Mouse (Mus musculus) G1E (cell line): ENCODE measurements around the gene Lama1. TPM values are rescaled to one million over a fixed set of nuclear protein-coding genes. Genes with fewer than 3 reads are reported as not detected.

Experiments used
- ATAC-seq: 2 replicates; pipeline ENCODE4 v1.8.0; 2016; ENCODE audit warnings: mild to moderate bottlenecking; ENCODE audit not compliant: insufficient number of reproducible peaks, poor library complexity, low FRiP score, severe bottlenecking; ENCODE audit errors: extremely low read depth
- DNase-seq: peaks from one replicate; pipeline ENCODE4 v3.0.0; 2012; ENCODE audit warnings: low spot score
- H3K27me3 ChIP-seq: 2 replicates; pipeline ENCODE4 v1.6.1; 2012; ENCODE audit warnings: mild to moderate bottlenecking, low read length, inconsistent platforms; ENCODE audit not compliant: insufficient read depth
- H3K36me3 ChIP-seq: replicated peaks from 2 replicates; pipeline ENCODE3; 2012; ENCODE audit warnings: mild to moderate bottlenecking, inconsistent platforms
- H3K4me1 ChIP-seq: 2 replicates; pipeline ENCODE4 v1.6.1; 2012; ENCODE audit warnings: low read depth, low read length, inconsistent platforms, mixed read lengths; ENCODE audit not compliant: insufficient read depth
- H3K4me3 ChIP-seq: 2 replicates; pipeline ENCODE4 v1.5.1; 2012; ENCODE audit warnings: low read depth, mild to moderate bottlenecking, inconsistent platforms, low read length, moderate library complexity, mixed read lengths
- H3K9me3 ChIP-seq: replicated peaks from 2 replicates; pipeline ENCODE4 v1.6.1; 2012; ENCODE audit warnings: inconsistent platforms
- CTCF ChIP-seq: IDR thresholded peaks from 2 replicates; pipeline ENCODE4 v1.5.1; 2012; ENCODE audit warnings: low read depth, low read length, inconsistent platforms, mixed read lengths
- GATA1 ChIP-seq: IDR thresholded peaks from 2 replicates; pipeline ENCODE4 v1.6.1; 2012; ENCODE audit warnings: borderline replicate concordance, low read length, inconsistent platforms, mixed read lengths
- GATA2 ChIP-seq: IDR thresholded peaks from 2 replicates; pipeline ENCODE4 v1.6.1; 2012; ENCODE audit warnings: low read depth, low read length, inconsistent platforms, borderline replicate concordance
- POLR2AphosphoS5 ChIP-seq: IDR thresholded peaks from 2 replicates; pipeline ENCODE4 v1.6.1; 2012; ENCODE audit warnings: low read depth, low read length, inconsistent platforms; ENCODE audit not compliant: insufficient replicate concordance
- TAL1 ChIP-seq: conservative IDR thresholded peaks from 2 replicates; pipeline ENCODE4 v1.6.1; 2012; ENCODE audit warnings: low read depth, low read length, inconsistent platforms, mixed read lengths
- polyA plus RNA-seq: library from polyadenylated mRNA; stranded (reverse); fragments of >175 nt; gene quantifications from 2 replicates; pipeline ENCODE4 v1.2.3, GENCODE M21; 2012
- total RNA-seq, 2 experiments: library from RNA; stranded (forward) in 1 of 2; stranded (reverse) in 1 of 2; fragments of 200-1000 nt in 1 of 2; fragments of >200 nt in 1 of 2; fragmentation: Nextera tagmentation in 1 of 2; gene quantifications; 2 replicates each; pipeline ENCODE4 v1.2.3; 2014 to 2017

Lama1 gene
- total and polyA plus RNA-seq, 3 experiments, result 0.05 TPM; not detected in 2

DNA sequence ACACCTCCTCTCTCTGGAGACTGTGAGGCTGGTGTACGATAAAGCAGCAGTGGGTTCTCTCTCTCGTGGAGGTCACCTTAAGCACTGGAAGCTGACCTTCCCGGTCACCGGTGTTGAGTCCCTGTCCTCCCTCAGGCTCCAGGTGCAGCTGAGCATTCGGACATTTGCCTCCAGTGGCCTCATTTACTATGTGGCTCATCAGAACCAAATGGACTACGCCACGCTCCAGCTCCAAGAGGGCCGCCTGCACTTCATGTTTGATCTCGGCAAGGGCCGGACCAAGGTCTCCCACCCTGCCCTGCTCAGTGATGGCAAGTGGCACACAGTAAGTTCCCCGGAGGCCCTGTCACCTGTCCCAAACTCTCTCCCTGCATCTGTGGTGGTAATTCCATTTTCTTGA lies 118.7 kb downstream of the Lama1 start:
- Histone ChIP-seq H3K9me3 (peaks cover 89% of the 10 kb centered on the region), H3K4me1 (no peaks in the 10 kb centered on the region), H3K4me3 (no peak overlapping the region), H3K27me3 (no peaks in the 10 kb centered on the region), H3K36me3 (no peaks in the 10 kb centered on the region)
- ATAC-seq (no peak), DNase-seq (no peak)
- TF ChIP-seq CTCF (no peak), GATA2 (no peak), GATA1 (no peak), POLR2AphosphoS5 (no peak), TAL1 (no peak)

DNA sequence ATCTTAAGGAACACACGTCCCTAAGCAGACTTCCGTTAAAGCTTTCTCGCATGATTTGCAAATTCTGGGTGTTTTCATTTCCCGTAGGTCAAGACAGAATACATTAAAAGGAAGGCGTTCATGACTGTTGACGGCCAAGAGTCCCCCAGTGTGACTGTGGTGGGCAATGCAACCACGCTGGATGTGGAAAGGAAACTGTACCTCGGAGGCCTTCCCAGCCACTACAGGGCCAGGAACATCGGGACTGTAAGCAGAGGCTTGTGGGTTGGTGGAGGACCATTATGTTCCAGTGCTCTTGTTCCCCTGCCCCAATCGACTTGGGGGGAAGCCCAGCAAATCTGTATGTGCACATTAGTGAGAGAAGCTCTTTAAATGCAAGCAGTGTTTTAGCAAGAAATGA lies 119.9 kb downstream of the Lama1 start:
- no peak overlapping the region for H3K4me3 ChIP-seq
- no peaks in the 10 kb centered on the region for H3K4me1 ChIP-seq
- no peak for TF ChIP-seq GATA2
- no peak for TF ChIP-seq POLR2AphosphoS5
- TF ChIP-seq CTCF, result no peak
- no peak for TF ChIP-seq GATA1
- no peak for TF ChIP-seq TAL1
- no peak for DNase-seq
- peaks cover 89% of the 10 kb centered on the region for H3K9me3 ChIP-seq
- no peak for ATAC-seq
- no peaks in the 10 kb centered on the region for H3K27me3 ChIP-seq
- H3K36me3 ChIP-seq, result no peaks in the 10 kb centered on the region

DNA sequence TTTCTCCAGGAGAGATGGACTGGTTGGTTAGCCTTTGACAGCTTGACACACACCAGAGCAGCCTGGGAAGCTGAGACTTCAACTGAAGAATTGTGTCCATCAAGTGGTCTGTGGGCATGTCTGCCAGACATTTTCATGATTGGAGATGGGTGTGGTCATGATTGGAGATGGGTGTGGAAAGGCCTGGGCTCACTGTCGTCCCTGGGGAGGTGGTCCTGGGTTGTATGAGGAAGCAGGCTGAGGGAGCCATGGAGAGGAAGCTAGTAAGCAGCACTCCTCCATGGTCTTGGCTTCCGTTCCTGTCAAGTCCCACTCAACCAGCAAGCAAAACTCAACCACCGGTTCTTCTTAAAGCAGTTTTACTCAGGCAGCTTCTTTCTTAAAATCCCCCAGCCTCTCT lies 130.4 kb downstream of the Lama1 start:
- Histone ChIP-seq H3K4me1 (no peaks in the 10 kb centered on the region), H3K9me3 (peaks cover 36% of the 10 kb centered on the region), H3K36me3 (no peaks in the 10 kb centered on the region), H3K4me3 (no peak overlapping the region), H3K27me3 (no peaks in the 10 kb centered on the region)
- ATAC-seq (no peak), DNase-seq (no peak)
- TF ChIP-seq GATA1 (no peak), TAL1 (no peak), POLR2AphosphoS5 (no peak), CTCF (no peak), GATA2 (no peak)

DNA sequence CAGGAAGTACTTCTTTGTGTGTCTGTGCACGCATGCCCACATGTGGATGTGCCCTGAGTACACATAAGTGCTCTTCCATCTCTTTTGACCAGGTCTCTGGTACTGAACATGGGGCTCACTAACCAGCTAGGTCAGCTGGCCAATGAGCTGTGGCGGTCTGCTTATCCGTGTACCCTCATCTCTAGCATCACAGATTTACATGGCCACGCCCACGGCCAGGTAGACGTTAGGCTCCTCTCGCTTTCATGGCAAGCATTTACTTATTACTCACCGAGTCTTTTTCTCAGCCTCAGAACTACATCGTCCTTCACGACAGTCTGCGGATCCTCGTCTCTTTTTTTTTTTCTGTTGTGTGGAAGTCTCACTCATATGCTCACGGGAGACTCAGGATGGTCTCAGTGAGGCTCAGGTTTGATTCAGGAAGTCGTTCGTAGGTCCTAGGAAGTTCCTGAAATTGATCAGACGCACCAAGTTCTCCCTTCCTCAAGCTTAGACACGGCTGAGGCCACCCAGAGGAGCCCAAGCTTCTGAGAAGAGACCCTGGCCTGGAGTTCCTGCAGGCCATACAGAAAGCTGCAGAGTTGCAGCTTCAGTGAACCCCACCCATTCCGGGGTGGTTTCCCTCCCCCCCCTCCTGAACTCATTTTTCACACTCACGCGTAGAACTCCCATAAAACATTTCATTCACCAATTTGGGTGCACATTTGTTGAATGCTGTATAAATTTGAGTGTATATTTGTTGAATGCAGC lies 139.3 kb downstream of the Lama1 start:
- TF ChIP-seq GATA2 (no peak), POLR2AphosphoS5 (no peak), GATA1 (no peak), TAL1 (no peak), CTCF (no peak)
- no peaks in the 10 kb centered on the region for H3K27me3 ChIP-seq
- no peaks in the 10 kb centered on the region for H3K4me1 ChIP-seq
- no peaks in the 10 kb centered on the region for H3K36me3 ChIP-seq
- no peak overlapping the region for H3K4me3 ChIP-seq
- ATAC-seq, result no peak
- H3K9me3 ChIP-seq, result peaks cover 37% of the 10 kb centered on the region
- DNase-seq, result no peak

DNA sequence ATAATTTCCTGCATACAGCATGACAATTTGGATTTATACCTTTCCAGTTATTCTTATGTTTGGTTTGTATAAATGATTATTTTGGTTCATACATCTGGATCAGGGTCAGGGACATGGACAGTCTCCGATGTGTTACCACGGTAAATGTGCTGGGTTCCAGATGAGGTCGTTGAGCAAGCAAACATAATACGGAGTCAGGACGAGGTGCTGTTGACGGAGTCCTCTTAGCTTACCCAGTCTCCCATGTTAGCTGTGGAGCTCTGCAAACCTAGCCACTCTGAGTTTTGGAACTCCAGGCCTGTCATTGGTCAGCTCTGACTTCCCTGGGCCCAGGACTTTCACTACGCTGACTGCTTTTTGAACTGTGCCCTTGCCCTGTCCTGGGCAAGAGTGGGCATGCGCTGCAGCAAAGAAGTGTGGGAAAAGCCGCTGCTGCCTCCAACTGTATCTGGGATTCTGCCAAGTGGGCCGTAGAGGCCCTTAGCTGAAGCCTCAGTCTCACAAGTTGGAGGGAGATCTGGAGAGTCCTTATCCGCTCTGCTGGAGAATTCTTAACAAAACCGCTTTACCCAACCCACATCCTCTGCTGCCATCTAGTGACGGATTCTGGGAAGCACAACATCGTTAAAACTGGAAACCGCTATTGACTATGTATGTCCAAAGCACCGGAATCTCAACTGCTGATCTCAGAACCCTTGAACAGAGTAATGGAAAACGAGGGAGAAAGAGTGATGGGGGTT lies 140.5 kb downstream of the Lama1 start:
- Histone ChIP-seq H3K4me3 (no peak overlapping the region), H3K9me3 (peaks cover 44% of the 10 kb centered on the region), H3K4me1 (no peaks in the 10 kb centered on the region), H3K27me3 (no peaks in the 10 kb centered on the region), H3K36me3 (no peaks in the 10 kb centered on the region)
- TF ChIP-seq GATA2, result no peak
- no peak for TF ChIP-seq CTCF
- no peak for TF ChIP-seq POLR2AphosphoS5
- no peak for TF ChIP-seq GATA1
- no peak for TF ChIP-seq TAL1
- no peak for DNase-seq
- no peak for ATAC-seq

DNA sequence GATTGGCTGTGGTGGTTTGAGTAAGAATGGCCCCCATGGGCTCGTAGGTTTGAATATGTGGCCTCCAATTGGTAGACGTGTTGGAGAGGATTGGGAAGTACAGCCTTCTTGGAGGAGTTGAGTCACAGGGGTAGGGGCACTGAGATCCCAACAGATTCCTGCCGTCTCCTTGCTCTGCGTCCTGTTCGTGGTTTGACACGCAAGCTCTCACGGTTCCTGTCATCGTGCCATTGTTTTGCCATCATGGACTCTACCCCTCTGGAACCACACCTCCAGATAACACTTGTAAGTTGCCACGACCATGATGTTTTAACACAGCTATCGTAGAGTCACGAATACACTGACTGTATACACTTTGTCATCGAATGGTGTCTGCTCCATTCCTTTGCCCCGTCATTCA lies 141.9 kb downstream of the Lama1 start:
- Histone ChIP-seq H3K4me3 (no peak overlapping the region), H3K36me3 (no peaks in the 10 kb centered on the region), H3K9me3 (peaks cover 54% of the 10 kb centered on the region), H3K4me1 (no peaks in the 10 kb centered on the region), H3K27me3 (no peaks in the 10 kb centered on the region)
- no peak for ATAC-seq
- DNase-seq, result no peak
- no peak for TF ChIP-seq GATA2
- TF ChIP-seq POLR2AphosphoS5, result no peak
- no peak for TF ChIP-seq GATA1
- TF ChIP-seq TAL1, result no peak
- no peak for TF ChIP-seq CTCF
